Mouse (Mus musculus): ENCODE measurements around the gene Gbp10. TPM values are rescaled to one million over a fixed set of nuclear protein-coding genes. Genes with fewer than 3 reads are reported as not detected.

Gbp10 gene
- 8.8 TPM for polyA plus RNA-seq (2017; shearing (Covaris generic))

DNA sequence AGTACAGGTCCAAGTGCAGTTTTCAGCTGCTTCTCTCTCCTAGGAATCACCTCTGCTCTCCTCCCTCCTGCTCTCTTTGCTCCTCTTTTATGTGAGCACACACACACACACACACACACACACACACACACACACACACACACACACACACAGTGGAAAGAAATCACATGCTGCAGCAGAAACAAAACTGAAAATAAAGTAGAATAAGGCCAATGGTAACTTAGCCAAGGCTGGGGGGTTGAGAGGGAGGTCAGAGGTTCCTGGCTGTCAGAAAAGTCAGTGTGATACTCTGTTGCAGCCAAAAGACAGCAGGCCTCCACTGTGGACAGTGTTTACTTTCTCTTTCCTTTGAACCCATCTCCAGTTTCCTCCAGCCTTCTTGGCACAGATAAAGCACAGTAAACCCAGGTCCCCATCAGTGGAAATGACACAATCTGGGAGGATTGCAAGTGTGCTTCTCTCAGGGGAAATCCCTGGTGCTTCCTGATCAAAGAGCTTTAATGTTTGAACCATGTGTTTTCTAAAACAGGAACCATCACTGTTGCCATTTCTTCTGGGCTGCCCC, at the start of gene Gbp10:
Gene Gbp10, minus strand, starts transcription at position 51 of the 565 bp plus-strand sequence.

Other genes with a start within 250 kb of the Gbp10 start
- gene Gbp9, start 100.0 kb downstream of the Gbp10 start, polyA plus RNA-seq (2017; shearing (Covaris generic)): 88.8 TPM
- gene Gbp8, start 100.0 kb downstream of the Gbp10 start, polyA plus RNA-seq (2017; shearing (Covaris generic)): 58.9 TPM
- gene Gbp4, start 99.9 kb downstream of the Gbp10 start, polyA plus RNA-seq (2017; shearing (Covaris generic)): 136 TPM
- gene Gm43302, start 54.2 kb upstream of the Gbp10 start, polyA plus RNA-seq (2017; shearing (Covaris generic)): 0.42 TPM
- gene Gbp6, start 54.2 kb upstream of the Gbp10 start, polyA plus RNA-seq (2017; shearing (Covaris generic)): 43.4 TPM
- gene Lrrc8b, start 176.2 kb upstream of the Gbp10 start, polyA plus RNA-seq (2017; shearing (Covaris generic)): 5.7 TPM

Data from effector memory CD4-positive, alpha-beta T cell, adult 5 months (primary cell).